Mouse (Mus musculus): ENCODE data around the gene Smarcal1.

Smarcal1 gene

DNA sequence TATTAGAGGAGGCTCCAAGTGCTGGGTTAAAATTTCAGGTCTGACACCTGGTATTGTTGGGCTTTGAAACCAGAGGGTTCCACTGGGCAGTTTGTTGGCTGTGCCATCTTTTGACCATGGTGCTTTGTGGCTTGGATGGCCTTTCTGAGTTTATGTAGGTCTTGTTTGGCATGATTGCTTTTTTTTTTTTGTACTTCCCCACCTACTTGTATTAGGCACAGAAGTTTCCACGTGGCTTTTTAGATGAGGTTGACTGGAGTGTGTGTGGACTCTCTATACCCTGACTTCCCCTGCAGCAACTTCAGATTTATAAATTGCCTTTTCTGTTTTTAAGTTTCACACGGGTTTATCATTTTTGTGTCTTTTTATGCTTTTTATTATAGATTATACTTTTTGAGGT lies 5.7 kb downstream of the Smarcal1 start:
- DNase-seq (ENCODE audit: extremely low read depth, low read depth, low spot score), result no peak

DNA sequence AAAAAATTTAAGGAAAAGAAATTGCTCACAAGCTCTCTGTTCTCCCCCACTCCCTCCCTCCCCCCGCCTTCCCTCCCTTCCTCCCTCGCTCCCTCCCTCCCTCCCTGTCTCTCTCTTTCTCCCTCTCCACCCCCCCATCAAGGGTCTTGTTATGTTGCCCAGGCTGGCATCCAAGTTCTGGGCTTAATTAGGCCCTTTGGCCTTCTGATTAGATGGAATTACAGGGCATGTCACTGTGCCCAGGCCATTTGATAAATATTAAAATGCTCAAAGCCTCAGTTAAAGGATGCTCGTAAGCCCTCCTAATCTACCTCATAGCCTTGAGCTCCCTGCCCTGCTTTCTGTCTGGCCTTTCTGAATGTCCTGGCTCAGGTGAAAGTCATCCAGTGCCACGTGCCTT lies 7.6 kb downstream of the Smarcal1 start:
- DNase-seq (ENCODE audit: extremely low read depth, low read depth, low spot score), result no peak

DNA sequence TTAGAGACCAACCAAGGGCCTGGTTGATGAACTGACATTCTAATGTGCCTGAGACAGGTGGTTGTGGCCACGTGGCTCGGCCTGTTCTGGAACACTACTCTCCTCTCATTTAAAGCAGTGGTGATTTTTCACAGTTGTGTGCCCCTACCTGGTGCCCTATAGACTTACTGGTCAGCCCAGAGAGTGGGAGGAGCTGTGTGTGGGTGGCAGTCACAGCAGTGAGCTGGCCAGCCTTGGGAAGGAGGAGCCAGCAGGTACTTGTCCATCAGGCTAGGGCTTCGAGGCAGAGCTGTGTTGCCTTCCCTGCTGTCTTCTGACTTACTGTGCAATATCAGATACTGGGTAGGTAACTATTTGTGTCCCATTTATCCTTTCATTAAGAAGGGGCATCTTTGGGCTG lies 9.3 kb downstream of the Smarcal1 start:
- DNase-seq (ENCODE audit: extremely low read depth, low read depth, low spot score), result no peak

DNA sequence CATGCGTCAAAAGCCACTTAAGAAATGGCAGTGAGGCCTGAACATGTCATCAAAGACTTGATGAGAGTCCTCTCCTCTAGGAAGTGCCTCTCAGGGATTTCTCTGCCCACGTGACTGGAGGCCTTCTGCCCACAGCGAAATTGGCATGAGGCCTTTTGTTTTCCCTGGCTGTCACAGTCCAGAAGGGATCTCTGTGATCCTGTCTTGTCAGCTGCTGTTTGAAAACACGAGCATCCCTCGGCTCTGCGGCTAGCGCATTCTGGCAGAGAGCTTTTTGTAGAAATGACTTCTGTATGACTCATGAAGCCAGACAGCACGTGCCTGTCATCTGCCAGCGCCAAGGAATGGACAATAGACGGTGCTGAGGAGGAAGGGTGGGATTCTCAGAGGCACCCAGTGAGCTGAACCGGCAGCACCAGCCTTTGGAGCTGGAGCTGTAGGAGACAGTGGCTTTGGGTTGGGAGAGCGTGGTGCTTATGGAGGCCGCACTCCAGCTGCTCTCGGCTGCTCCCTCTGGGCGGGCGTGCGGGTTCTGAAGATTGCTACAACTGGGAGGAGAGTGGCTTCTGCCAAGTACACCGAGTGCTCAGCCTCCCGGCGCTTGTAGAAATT lies 10.4 kb downstream of the Smarcal1 start:
- peak; percentile 47 for DNase-seq (ENCODE audit: extremely low read depth, low read depth, low spot score)

DNA sequence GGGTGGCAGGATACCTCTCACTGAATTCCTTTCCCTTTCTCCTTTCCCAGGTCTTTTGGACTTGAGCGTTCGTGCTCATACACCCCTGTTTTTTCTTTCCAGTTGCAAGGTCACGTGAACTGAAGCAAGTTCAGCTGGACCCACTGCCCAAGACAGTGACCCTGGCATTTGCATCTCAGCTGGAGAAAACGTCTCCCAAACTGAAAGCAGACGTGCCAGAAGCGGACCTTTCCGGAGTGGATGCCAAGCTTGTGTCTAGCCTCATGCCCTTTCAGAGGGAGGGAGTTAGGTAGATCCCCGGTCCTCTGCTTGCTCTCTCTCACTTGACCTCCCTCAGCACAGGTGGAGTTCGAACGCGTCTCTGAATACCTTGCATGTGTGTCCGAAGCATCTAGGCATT lies 12.6 kb downstream of the Smarcal1 start:
- DNase-seq (ENCODE audit: extremely low read depth, low read depth, low spot score), result no peak

DNA sequence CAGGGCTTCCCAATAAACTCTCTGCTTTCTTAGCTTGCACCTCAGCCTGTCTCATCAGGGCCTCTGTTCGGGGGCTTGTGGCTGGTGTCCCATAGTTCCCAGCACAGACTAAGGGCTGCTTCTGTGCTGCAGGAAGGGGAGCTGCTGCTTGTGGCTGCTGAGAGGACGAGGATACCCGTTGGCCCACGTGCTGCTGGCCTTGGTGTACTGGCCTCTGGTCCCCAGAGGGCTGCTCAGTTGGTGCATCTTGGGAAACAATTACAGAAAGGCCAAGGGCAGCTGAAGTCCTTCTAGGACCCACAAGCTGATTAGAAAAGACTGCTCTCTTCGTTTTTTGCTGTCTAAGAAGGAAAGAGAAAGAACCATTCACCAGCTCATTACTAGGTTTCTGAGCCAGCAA lies 13.2 kb downstream of the Smarcal1 start:
- no peak for DNase-seq (ENCODE audit: extremely low read depth, low read depth, low spot score)

DNA sequence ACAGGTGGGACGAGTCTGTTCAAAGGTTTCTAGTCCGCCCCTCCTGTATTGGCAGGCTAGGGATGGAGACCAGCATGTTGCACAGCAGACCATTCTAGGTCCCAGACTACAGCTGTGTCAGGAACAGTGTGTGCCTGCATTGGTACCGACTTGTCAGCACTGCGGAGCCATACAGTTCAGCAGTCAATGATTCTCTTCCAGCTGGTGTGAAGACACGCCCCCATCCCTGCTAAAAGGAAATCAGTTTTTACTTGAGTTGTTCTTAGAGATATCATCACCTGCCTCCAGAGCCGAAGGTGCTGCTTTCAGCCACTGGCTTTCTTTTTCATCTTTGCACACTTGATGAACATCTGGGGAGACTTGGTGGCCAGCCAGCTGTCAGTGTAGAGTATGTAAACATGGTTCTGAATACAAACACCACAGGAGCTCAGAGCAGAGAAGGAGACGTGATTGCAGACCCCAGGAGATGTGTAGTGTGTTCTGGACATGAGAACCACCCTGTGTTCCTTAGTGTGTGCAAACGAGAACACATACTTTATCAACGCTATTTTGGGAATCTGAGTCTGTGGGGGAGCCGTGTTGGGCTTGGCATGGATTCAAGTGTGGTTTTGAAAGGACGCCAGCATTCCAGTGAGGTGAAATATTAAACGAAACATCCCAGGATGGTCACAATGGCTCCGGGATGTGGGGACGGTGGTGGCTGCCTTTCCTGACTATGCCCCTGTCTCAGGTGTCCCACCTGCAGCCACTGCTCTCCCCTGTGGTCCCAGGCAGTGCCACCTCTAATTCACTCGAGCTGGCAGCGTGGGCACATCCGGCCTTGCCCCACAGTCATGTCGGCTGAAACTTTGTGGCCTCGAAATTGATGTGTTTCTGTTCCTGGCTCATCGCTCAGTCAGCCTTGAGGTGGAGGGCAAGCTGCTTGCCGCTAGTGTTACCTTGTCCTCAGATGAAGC lies 16.4 kb downstream of the Smarcal1 start:
- no peak for DNase-seq (ENCODE audit: extremely low read depth, low read depth, low spot score)

DNA sequence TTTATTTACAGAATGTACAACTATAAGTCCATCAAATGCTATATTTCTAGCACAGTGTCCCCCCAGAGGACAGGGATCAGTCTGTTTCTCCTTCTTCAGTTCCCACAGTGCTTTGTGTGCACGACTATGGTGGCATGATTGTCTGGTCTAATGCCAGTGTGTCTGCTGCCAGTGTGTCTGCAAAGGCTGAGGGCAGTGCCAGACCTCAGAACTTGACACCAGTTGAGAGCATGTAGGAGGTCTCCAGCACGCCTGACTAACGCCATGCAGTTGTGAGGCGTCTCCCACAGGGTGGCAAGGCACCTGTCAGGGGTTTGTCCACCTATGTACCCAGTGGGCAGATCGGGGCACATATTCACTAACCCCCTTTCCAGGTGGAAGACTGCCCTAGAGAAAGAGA lies 17.7 kb downstream of the Smarcal1 start:
- DNase-seq (ENCODE audit: extremely low read depth, low read depth, low spot score), result no peak

DNA sequence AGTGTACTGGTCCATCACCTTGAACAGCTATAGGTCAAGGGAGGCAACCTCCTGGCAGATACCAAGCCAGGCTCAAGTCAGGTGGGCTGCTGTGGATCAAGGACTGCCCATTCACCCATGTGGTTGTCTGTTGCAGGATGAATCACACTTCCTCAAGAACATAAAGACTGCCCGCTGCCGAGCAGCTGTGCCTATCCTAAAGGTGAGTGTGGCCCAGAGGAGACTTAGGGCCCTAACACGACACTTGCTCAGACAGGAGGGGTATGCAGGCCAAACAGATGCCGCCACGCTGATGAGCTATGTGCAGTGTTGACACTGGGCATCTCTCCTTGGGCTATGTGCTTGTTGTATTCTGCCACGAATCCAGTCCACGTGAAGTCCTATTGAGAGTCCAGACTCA lies 18.2 kb downstream of the Smarcal1 start:
- DNase-seq (ENCODE audit: extremely low read depth, low read depth, low spot score), result no peak

DNA sequence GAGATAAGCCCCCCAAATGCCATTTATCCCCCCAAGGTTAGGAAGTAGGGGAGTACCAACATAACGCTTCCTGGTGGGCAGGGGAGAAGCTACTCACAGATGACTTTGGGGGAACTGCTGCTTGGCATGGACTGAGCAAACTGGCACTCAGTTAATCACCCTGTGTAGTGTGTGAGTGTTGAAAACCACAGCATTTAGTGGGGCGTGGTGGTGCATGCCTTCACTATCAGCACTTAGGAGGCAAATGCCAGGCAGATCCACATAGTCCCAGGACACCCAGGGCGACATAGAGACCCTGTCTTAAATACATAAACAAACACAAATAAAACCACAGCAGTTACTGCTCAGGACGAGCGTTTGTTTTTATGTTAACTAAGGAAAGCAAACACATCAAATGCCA lies 19.1 kb downstream of the Smarcal1 start:
- no peak for DNase-seq (ENCODE audit: extremely low read depth, low read depth, low spot score)

DNA sequence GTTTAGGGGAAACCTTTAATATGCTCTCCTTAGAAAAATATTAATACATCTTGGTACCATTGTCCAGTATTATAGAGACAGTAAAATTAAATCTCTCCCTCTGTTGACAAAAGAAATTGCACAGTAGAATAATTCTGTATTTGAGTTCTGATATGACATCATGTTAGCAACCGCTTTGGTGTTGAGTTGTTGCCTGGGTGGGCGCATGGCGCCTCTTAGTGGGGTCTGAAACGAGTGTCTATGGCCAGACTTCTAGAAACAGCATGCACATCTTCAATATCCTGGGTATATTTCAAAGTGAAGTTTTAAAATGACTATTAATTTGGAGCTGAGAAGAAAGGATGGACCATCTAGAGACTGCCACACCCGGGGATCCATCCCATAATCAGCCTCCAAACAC lies 19.8 kb downstream of the Smarcal1 start:
- DNase-seq (ENCODE audit: extremely low read depth, low read depth, low spot score), result no peak

DNA sequence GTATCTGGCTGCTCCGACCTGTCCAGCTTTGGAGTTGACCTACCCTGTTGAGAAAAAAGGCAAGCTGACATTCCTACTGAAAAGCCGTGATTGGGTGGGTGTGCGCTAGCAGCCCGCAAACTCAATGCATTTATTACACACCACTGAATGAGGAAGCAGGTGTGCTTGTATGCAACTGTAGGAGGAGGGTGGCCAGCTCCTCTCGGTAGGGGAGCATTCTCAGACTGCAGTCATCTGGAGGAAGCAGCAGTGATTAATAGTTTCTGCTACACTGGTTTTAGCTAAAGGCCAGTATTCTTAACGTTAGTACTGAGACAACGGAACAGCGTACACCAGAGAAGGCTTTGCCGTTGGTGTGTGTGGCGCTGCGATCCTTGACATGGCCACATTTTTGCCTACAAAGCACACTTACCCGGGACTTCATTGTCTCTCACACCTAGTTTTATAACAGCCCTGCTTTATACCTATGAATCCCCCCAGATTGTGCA lies 23.2 kb downstream of the Smarcal1 start:
- DNase-seq (ENCODE audit: extremely low read depth, low read depth, low spot score), result no peak

DNA sequence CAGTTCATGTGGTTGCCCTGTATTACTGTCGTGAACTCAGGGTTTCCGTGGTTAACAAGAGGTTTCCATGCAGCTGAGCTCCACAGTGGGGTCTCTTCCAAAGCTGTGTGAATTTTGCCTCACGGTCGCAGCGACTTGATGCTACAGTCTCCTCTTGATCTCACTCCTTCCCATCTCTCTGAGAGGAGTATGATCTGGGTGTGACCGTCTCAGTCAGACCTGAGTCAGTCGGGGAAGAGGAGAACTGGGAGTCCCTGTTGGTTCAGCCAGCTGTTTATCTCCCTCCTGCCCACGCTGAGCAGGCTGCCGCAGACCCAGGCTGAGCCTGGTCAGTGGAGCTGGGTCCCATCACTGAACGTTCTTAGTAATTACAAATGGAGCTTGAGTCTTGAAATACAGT lies 26.1 kb downstream of the Smarcal1 start:
- no peak for DNase-seq (ENCODE audit: extremely low read depth, low read depth, low spot score)

DNA sequence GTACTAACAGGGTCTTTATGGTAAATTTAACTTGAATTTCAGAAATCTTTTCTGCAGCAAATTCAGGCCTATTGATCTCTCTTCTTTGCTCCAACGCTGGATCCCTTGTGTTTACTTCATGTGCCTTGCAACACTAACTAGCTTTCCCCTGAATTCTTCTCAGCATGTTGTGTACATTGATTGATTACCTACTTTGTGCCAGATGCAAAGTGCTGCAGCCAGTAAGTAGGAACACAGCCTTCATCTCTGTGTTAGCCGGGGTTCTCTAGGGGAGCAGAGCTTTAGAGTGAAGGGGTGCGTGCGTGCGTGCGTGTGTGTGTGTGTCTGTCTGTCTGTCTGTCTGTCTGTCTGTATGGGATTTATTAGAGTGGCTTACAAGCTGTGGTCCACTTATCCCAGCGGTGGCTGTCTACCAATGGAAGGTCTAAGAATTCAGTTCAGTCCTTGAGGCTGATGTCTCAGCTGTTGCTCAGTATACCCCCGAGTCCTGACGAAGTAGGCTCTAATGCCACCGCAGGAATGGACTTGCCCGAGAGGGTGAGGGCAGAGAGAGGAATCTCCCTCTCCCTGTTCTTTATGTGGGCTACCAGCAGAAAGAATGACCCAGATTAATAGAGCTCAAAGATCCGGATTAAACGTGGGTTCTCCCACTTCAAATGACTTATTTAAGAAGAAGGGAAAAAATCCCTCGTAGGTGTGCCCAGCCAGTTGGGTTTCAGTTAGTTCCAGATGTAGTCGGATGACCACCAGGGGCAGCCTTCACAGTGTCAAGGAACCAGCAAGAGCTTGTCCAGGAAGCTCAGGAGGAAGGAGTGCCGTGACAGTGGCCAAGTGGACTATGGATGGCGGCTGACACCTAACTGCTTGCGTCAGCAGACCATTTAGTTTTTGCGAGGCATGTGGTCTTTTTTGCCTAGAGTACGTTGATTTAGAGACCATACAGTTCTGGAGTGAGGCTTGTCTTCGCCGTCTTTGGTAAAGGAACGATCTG lies 27.1 kb downstream of the Smarcal1 start:
- no peak for DNase-seq (ENCODE audit: extremely low read depth, low read depth, low spot score)

DNA sequence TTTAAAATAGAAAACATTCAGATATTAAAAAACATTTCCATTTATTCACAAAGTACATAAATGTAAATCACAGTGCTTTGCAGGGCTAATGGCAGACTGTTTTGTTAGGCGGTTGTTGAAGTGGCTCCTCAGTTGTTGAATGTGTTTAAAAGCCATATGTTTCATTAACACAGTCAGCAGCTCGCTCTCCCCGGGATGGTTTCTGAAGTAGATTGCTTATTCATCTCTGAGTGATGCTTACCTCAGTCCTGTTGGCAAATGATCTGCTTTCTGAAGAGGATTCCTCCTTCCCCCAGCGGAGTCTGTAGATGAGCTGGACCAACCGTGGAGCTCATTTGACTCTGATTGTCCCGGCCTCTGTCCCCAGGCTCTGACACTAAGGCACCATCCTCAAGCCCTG lies 29.1 kb downstream of the Smarcal1 start:
- no peak for DNase-seq (ENCODE audit: extremely low read depth, low read depth, low spot score)

DNA sequence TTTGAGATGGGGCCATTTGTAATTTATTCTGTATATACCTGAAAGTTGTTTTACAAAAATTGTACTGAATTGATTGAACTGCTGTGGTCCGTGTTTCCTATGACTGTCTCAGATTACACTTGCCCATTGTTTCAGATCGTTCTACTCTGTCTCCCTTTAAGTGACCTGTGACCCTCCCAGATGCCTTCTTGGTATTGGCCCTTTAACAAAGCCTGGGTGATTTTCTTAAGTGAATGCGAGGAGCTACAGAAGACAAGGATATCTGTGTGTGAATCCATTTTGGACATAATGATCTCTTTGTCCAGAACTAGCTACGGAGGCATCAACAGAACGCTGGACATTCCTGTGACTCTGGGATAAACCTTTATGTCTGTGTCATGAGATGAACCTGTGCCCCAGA lies 52.2 kb downstream of the Smarcal1 start:
- DNase-seq (ENCODE audit: extremely low read depth, low read depth, low spot score), result no peak

DNA sequence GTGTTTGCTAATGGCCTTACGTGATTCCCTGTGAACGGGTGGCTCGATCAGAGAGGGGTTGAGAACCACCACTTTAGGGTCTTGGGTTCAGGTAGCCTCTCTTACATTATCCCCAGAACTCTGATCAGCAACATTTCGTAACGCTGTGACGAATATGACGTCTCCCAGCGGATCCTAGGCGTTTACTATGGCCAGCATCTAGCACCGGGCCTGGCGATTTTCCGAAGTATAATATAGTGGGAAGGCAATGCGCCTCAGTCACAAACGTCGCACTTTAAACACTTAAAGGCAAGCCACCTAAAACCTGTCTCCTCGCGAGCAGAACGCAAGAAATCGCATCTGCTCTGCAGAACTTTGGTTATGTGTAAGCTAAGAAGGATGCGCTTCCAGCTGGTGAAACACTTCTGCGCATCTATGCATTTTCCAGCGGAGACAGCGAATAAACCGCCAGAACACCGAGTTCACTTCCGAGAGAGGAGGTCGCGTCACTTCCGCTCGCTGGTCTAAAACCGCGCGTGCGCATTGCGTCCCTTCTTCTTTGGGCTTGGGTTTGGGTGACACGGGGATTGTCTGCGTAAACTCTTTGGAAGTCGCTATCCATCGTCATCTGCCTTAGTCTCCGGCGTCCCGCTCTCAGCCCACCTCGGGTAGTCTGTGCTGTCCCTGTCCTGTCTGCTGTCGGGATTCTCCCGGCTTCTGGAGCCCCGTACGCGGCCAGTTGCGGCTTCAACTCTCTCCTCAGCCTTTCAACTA lies 57.8 kb downstream of the Smarcal1 start:
- no peak for DNase-seq (ENCODE audit: extremely low read depth, low read depth, low spot score)

DNA sequence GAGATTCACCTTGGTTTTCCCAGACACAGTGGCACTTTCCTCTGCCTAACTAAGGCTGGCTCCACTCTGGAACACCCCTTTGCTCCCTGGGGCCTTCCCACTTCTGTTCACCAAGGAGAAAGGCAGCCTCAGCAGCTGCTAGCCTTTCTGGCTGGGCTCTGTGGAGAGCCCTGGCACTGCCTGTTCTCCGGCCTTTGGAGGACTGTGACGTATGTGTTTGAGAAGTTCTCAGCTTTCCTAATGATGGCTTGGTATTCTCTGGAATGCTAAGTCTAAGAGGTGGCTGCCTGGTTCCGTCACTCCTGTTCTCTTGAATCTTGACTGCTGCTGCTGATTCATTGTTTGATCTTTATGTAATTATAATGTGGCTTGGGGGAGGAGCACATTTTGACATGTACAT lies 90.0 kb downstream of the Smarcal1 start:
- DNase-seq (ENCODE audit: extremely low read depth, low read depth, low spot score), result no peak
